Mouse (Mus musculus) spleen, adult 2 months (tissue): ENCODE measurements around the gene Fgfr2. TPM values are rescaled to one million over a fixed set of nuclear protein-coding genes. Genes with fewer than 3 reads are reported as not detected.

Source experiments
- DNase-seq, 2 experiments: peaks; one replicate each; pipeline versions ENCODE4 v3.0.0 to v3.0.0-alpha.2; 2012 to 2021; ENCODE audit warnings: low spot score in 2 of 2, low read depth in 1 of 2
- H3K27ac ChIP-seq: fragments of 200-500 bp; 2 replicates; pipeline ENCODE4 v1.5.1; 2012; ENCODE audit warnings: low read length, inconsistent platforms; ENCODE audit not compliant: insufficient read depth
- H3K27me3 ChIP-seq: fragments of 200-500 bp; 2 replicates; pipeline ENCODE4 v1.6.1; 2012; ENCODE audit warnings: mild to moderate bottlenecking, moderate library complexity, low read length, inconsistent platforms; ENCODE audit not compliant: control insufficient read depth, insufficient read depth
- H3K36me3 ChIP-seq: fragments of 200-500 bp; 2 replicates; pipeline ENCODE4 v1.6.1; 2012; ENCODE audit warnings: mild to moderate bottlenecking, low read length, inconsistent platforms; ENCODE audit not compliant: control insufficient read depth, insufficient read depth
- H3K4me1 ChIP-seq: fragments of 200-500 bp; 2 replicates; pipeline ENCODE4 v1.6.1; 2011; ENCODE audit warnings: inconsistent platforms; ENCODE audit not compliant: control insufficient read depth, insufficient read depth, insufficient read length
- H3K4me3 ChIP-seq: fragments of 200-500 bp; 2 replicates; pipeline ENCODE4 v1.5.1; 2011; ENCODE audit warnings: mild to moderate bottlenecking, inconsistent platforms; ENCODE audit not compliant: insufficient read depth, insufficient read length; ENCODE audit errors: extremely low read depth
- CTCF ChIP-seq: fragments of 200-500 bp; IDR thresholded peaks from 2 replicates; pipeline ENCODE4 v1.5.1; 2011; ENCODE audit warnings: mild to moderate bottlenecking, inconsistent platforms; ENCODE audit not compliant: insufficient read depth, insufficient read length, insufficient replicate concordance; ENCODE audit errors: extremely low read depth
- POLR2A ChIP-seq: fragments of 200-500 bp; IDR thresholded peaks from 2 replicates; pipeline ENCODE4 v1.6.1; 2011; ENCODE audit warnings: low read depth, low read length, inconsistent platforms
- WGBS: fragments of 180-500 bp; shearing (Covaris S2); methylation state at CpG from one replicate; pipeline ENCODE4 v1.1.7; 2018; 5-methylcytosine and 5-hydroxymethylcytosine counted together
- polyA plus RNA-seq: library from polyadenylated mRNA; depleted of rRNA; stranded (reverse); fragments of >200 nt; gene quantifications from 2 replicates; pipeline ENCODE4 v1.2.3, GENCODE M21; 2012

Fgfr2 gene
- polyA plus RNA-seq, 1 experiment = 1.6 TPM

DNA sequence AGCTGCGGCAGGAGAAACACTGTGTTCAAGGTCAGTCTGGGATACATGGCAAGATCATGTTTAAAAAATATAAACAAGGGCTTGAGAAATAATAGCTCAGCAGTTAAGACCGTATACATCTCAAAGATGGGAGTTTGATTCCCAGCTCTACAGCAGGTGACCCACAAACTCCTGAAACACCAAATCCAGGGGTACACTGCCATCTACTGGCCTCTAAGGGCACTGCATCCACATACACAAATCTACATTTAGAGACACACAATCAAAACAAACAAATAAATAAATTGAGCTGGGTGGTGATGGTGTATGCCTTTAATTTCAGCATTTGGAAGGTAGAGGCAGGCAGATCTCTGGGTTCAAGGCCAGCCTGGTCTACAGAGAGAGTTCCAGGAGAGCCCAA is 224.9 kb downstream of the Fgfr2 start:
- WGBS = 84% methylated on average over 2 of the region's 2 CpGs

DNA sequence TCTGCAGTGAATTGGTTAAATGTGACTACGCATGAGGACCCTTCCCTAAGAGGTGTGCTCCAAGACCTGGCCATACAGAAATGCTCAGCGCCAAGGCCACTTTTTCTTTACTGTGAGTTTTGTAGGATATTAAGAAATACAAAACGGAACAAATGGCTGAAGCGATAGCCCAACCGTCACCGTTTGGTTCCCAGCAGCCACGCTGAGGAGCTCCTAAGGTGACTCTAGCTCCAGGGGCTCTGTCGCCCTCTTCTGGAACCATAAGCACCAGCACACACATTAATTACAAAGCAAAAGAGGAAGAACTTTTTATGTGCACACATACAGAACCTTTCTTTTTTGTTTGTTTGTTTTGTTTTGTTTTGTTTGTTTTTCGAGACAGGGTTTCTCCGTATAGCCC is 225.9 kb downstream of the Fgfr2 start:
- no peaks in the 10 kb centered on the region for H3K27me3 ChIP-seq
- no peak overlapping the region for H3K27ac ChIP-seq
- 92% methylated on average over 10 of the region's 10 CpGs for WGBS
- H3K4me1 ChIP-seq = no peaks in the 10 kb centered on the region
- DNase-seq = no peak
- no peak overlapping the region for H3K4me3 ChIP-seq
- TF ChIP-seq CTCF = no peak
- no peak for TF ChIP-seq POLR2A
- H3K36me3 ChIP-seq = no peaks in the 10 kb centered on the region

More for the DNA sequence above, 224.9 kb downstream of the Fgfr2 start:
- TF ChIP-seq POLR2A = no peak
- TF ChIP-seq CTCF = peak; percentile 43; the same call in 1 of the 2 replicates
- Histone ChIP-seq H3K4me3 (no peak overlapping the region), H3K4me1 (no peaks in the 10 kb centered on the region), H3K27ac (no peak overlapping the region), H3K27me3 (no peaks in the 10 kb centered on the region), H3K36me3 (no peaks in the 10 kb centered on the region)
- peak in 1 of 2 experiments; percentile 13 for DNase-seq

GRCm38 (mm10) chr7:132896206-132896815 is 226.8 kb downstream of the Fgfr2 start:
- no peaks in the 10 kb centered on the region for H3K36me3 ChIP-seq
- H3K4me1 ChIP-seq = no peaks in the 10 kb centered on the region
- no peak overlapping the region for H3K27ac ChIP-seq
- no peak for DNase-seq
- H3K27me3 ChIP-seq = no peaks in the 10 kb centered on the region
- H3K4me3 ChIP-seq = no peak overlapping the region
- no peak for TF ChIP-seq CTCF
- 86% methylated on average over 9 of the region's 9 CpGs for WGBS

- Histone ChIP-seq H3K4me1 (no peaks in the 10 kb centered on the region), H3K4me3 (no peak overlapping the region), H3K27me3 (no peaks in the 10 kb centered on the region), H3K27ac (no peak overlapping the region), H3K36me3 (no peaks in the 10 kb centered on the region)
- no peak for TF ChIP-seq POLR2A
- TF ChIP-seq CTCF = no peak
- WGBS = 82% methylated on average over 7 of the region's 7 CpGs
- DNase-seq = no peak
These were observed 228.2 kb downstream of the Fgfr2 start for GRCm38 (mm10) chr7:132894841-132895555.

DNA sequence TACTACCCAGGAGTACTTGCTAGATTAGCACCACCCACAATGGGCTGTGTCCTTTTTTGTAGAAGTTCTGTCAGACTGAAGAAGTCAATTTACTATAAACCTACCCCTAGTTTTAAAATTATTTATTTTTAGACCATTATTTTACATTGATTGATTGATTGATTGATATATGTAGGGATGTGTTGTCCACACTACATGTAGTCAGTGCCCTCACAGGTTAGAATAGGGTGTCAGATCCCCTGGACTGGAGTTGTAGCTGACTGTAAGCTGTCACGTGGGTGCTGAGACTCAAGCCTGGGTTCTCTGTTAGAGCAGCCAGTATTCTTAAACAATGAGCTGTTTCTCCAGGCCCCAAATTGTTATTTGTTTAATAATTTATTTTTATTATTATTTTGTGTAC is 229.8 kb downstream of the Fgfr2 start:
- H3K4me3 ChIP-seq = no peak overlapping the region
- 90% methylated on average over 1 of the region's 1 CpGs for WGBS
- H3K27me3 ChIP-seq = no peaks in the 10 kb centered on the region
- no peak overlapping the region for H3K27ac ChIP-seq
- no peaks in the 10 kb centered on the region for H3K4me1 ChIP-seq
- no peak for DNase-seq
- TF ChIP-seq CTCF = no peak
- H3K36me3 ChIP-seq = no peaks in the 10 kb centered on the region

- H3K27ac ChIP-seq = no peak overlapping the region
- no peak overlapping the region for H3K4me3 ChIP-seq
- no peak for DNase-seq
- TF ChIP-seq CTCF = no peak
- no peaks in the 10 kb centered on the region for H3K36me3 ChIP-seq
- 75% methylated on average over 7 of the region's 7 CpGs for WGBS
- H3K27me3 ChIP-seq = no peaks in the 10 kb centered on the region
- H3K4me1 ChIP-seq = no peaks in the 10 kb centered on the region
These were observed 230.3 kb downstream of the Fgfr2 start for GRCm38 (mm10) chr7:132892806-132893205.

- Histone ChIP-seq H3K27ac (no peak overlapping the region), H3K4me1 (no peaks in the 10 kb centered on the region), H3K27me3 (no peaks in the 10 kb centered on the region), H3K36me3 (no peaks in the 10 kb centered on the region), H3K4me3 (no peak overlapping the region)
- WGBS = 76% methylated on average over 4 of the region's 4 CpGs
- TF ChIP-seq POLR2A (no peak), CTCF (no peak)
- DNase-seq = no peak
These were observed 230.9 kb downstream of the Fgfr2 start for GRCm38 (mm10) chr7:132892311-132892661.
